Mouse (Mus musculus): ENCODE measurements at regions not wholly inside any gene's neighbourhood (a gene's known extent, or its start where the extent isn't known, plus 50 kb on each side); places are given as distances from the start of the nearest gene placed in this dataset.
"Not testable (repeated sequence)": the region's sequence is repeated elsewhere in the genome, so short reads cannot be mapped to it uniquely, and the experiment has no call there.

DNA sequence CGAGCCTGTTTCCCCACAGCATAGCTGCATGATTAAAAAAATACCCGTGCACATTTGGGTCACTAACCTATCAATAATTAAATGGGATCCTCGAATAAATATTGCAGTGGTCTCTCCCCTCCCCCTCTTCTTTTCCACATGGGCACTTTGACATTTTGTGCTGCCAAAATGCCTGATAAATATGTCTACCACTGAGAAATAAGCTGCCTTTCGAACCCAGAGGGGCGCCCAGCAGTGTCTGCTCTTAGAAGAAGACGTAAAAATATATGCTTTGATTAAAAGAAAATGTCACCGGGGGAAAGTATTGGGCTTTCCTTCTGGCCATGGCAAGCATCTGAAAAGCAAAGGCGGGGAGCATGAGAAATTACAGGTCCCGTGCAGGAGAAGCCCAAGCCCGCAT lies 152.6 kb upstream of the Frmd4a start:
- no peak for DNase-seq (ENCODE audit: low spot score in 2 of 2)

DNA sequence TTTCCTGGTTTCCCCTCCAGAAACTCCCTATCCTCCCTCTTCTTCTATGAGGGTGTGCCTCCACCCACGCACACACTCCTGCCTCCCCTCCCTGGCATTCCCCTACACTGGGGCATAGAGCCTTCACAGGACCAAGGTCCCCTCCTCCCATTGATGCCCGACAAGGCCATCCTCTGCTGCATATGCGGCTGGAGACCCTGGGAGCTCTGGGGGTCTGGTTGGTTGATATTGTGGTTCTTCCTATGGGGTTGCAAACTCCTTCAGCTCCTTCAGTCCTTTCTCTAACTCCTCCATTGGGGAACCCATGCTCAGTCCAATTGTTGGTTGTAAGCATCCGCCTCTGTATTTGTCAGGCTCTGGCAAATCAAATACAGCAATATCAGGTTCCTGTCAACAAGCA lies 150.8 kb upstream of the Frmd4a start:
- DNase-seq (ENCODE audit: low spot score in 2 of 2), result not testable (repeated sequence)

GRCm38 (mm10) chr2:3869701-3870100 lies 147.8 kb upstream of the Frmd4a start:
- no peak for DNase-seq (ENCODE audit: low spot score in 2 of 2)

- DNase-seq (ENCODE audit: low spot score in 2 of 2), result no peak
Measured at GRCm38 (mm10) chr2:3871748-3872147, 145.8 kb upstream of the Frmd4a start.

GRCm38 (mm10) chr2:3887000-3887399 lies 130.5 kb upstream of the Frmd4a start:
- DNase-seq (ENCODE audit: low spot score in 2 of 2), result no peak

DNA sequence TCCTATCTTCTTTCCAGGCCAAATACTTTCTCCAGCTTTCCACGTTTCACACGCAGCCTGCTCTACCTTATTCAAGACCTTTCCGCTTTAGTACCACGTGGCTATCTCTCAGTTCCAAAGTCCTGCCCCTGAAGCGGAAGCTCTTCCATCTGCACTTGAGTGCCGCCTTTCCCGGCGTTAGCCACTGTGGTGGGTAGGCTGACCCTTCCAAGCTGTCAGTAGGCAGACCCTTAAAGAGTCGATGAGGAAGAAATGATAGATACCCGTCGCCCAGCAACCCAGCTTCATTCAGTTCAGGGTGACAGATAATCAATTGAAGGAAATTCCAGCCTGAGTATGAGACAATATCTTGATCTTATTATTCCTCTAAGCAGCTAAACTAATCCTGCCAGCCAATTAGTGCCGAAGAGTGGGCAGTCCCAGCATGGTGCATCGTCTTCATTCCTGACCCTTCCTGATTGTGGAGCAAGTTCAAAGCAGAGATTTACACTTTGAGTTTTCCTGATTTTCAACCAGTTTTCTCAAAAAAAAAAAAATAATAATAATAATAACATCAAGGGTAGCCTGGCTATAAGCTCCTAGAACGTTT lies 129.6 kb upstream of the Frmd4a start:
- DNase-seq (ENCODE audit: low spot score in 2 of 2), result no peak

- DNase-seq (ENCODE audit: low spot score in 2 of 2), result no peak
Measured at GRCm38 (mm10) chr2:3889381-3889780, 128.1 kb upstream of the Frmd4a start.

GRCm38 (mm10) chr2:3890462-3890861 lies 127.1 kb upstream of the Frmd4a start:
- DNase-seq (ENCODE audit: low spot score in 2 of 2), result no peak

DNA sequence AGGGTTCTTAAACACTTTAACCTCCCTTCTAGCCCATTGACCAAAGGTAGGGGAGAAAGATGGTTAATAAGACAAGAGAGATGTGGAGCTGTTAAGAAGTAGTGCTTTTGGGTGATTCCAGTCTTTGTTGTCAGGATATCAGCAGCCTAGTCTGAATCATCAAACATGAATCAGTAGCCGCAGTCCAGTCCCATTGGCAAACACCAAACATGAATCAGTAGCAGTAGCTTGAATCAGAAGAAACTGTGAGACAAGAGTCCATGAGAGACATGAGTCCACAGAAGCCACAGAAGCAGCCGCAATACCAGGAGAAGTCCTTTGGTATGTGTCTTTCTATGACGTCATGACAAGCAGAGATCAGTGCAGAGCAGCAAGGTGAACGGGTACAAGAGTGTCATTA lies 110.5 kb upstream of the Frmd4a start:
- no peak for DNase-seq (ENCODE audit: low spot score in 2 of 2)

- no peak for DNase-seq (ENCODE audit: low spot score in 2 of 2)
Measured at GRCm38 (mm10) chr2:3908192-3908591, 109.3 kb upstream of the Frmd4a start.

GRCm38 (mm10) chr2:3910086-3910891 lies 107.2 kb upstream of the Frmd4a start:
- DNase-seq (ENCODE audit: low spot score in 2 of 2), result no peak

DNA sequence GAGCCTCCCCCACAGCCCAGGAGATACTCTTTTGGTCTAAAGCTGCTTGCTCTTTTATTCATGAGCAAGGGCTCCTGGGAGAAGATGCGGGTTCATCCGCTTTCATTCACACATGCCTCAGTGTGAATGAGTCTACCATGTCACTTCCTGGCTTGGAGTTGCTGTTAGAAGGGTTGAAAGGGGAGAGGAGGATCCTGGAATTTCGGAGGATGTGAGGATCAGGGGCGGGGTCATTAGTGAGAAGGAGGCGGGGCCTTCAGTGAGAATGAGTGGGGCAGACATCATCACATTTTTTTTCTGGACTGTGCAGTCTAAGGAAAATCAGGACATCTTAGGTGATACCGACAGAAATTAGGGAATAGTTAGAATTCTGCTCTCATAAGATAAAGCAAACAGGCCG lies 102.4 kb upstream of the Frmd4a start:
- DNase-seq (ENCODE audit: low spot score in 2 of 2), result no peak

GRCm38 (mm10) chr2:3916365-3916764 lies 101.2 kb upstream of the Frmd4a start:
- no peak for DNase-seq (ENCODE audit: low spot score in 2 of 2)

DNA sequence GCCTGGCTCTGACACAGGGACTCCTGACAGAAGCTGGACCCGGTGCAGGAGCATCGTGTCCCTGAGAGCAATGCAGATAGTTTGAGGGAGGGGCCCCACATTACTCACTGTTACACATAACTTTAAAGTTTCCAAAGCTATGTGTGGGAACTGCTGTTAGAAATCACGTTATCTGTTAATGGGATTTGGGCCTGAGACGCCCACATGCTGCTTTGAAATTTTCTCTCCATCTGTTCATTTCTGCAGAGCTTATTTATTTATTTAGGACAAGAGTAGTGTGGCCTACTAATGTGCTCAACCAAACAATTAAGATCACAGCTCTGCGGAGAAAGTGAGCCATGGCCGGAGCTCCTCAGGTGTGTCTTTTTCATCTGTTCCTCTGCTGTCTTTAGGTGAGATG lies 99.4 kb upstream of the Frmd4a start:
- DNase-seq (ENCODE audit: low spot score in 2 of 2), result peak in 1 of 2 experiments; percentile 5

GRCm38 (mm10) chr2:3919893-3920292 lies 97.6 kb upstream of the Frmd4a start:
- no peak for DNase-seq (ENCODE audit: low spot score in 2 of 2)

GRCm38 (mm10) chr2:3921084-3921483 lies 96.4 kb upstream of the Frmd4a start:
- DNase-seq (ENCODE audit: low spot score in 2 of 2), result not testable (repeated sequence)

DNA sequence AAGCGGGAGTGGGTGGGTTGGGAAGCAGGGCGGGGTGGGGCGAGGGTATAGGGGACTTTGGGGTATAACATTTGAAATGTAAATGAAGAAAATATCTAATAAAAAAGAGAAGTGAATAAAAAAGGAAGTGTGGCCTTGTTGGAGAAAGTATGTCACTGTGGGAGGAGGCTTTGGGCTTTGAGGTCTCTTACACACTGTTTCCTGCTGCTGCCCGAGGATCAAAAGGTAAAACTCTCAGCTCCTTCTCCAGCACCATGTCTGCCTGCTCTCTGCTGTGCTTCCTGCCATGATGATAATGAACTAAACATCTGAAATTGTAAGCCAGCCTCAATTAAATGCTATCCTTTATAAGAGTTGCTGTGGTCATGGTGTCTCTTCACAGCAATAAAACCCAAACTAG lies 94.8 kb upstream of the Frmd4a start:
- DNase-seq (ENCODE audit: low spot score in 2 of 2), result no peak

GRCm38 (mm10) chr2:3924696-3925095 lies 92.8 kb upstream of the Frmd4a start:
- no peak for DNase-seq (ENCODE audit: low spot score in 2 of 2)

- no peak for DNase-seq (ENCODE audit: low spot score in 2 of 2)
Measured at GRCm38 (mm10) chr2:3925199-3925598, 92.3 kb upstream of the Frmd4a start.

DNA sequence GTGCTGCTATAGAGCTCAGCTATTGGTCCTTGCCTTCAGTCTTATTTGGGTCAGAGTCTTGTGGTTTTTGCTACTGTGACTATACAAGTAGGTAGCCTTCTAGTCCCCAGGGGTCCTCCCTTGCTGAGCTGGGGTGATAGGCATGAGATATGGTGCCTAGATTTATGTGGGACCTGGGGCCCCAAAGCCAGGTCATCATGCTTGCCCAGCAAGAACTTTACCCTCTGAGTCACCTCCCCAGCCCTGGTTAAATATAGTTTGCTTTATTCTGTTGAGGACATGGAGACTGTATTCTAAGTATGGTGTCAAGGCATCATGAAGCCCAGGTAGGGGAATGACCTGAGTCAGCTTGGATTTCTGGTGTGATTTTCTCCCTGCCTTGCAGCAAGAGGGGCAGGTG lies 91.4 kb upstream of the Frmd4a start:
- DNase-seq (ENCODE audit: low spot score in 2 of 2), result no peak

DNA sequence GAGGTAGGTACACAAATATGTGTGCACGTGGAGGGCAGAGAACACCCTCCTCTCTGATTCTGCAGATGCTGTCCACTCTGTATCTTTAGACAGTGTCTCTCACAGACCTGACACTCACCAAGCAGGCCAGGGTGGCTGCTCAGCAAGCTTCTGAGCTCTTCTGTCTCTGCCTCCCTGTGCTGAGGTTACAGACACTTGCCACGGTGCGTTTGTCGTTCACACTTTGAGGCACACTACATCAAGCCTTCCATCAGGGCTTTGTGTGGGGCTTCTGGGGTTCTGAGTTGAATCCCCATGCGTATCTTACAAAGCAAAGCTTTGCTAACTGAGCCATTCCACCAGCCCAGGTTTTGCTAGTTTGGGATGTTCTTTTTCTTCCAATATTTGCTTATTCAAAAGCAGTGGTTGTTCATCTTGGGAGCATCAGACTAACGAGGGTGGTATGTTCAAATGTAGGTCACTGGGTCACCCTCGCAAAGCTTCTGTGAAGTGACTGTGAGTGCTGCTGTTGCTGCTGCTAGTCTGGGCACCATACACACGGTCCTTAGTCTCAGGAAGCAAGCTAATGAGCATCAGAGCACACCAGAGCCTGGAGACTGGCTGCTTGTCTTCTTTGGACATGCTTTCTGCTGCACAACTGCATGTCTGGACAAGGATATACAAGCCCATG lies 90.2 kb upstream of the Frmd4a start:
- DNase-seq (ENCODE audit: low spot score in 2 of 2), result no peak

DNA sequence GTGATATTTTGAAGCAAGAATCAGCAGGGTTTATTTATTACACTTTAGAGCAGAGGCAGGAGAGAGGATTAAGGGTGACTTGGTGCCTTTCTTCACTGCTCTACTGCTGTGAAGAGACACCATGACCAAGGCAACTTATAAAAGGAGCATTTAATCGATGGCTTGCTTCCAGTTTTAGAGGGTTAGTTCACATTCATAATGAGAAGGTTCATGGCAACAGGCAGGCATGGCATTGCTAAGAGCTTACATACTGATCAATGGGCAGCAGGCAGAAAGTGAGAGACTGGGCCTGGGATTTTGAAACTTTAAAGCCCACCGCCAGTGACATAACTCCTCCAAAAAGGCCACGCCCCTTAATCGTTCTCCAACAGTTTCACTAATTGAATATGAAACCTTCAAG lies 89.7 kb upstream of the Frmd4a start:
- no peak for DNase-seq (ENCODE audit: low spot score in 2 of 2)

All from left cerebral cortex, adult 18-20 months (tissue).